Mouse (Mus musculus) lung, postnatal 0 days (tissue): ENCODE data around the gene March11.

Source experiments
- CTCF ChIP-seq: IDR thresholded peaks from 2 replicates; pipeline ENCODE4 v1.5.1; 2016; ENCODE audit warnings: antibody characterized with exemption, mild to moderate bottlenecking
- EP300 ChIP-seq: IDR thresholded peaks from 2 replicates; pipeline ENCODE4 v1.6.1; 2016; ENCODE audit warnings: antibody characterized with exemption, mild to moderate bottlenecking, control low read depth

DNA sequence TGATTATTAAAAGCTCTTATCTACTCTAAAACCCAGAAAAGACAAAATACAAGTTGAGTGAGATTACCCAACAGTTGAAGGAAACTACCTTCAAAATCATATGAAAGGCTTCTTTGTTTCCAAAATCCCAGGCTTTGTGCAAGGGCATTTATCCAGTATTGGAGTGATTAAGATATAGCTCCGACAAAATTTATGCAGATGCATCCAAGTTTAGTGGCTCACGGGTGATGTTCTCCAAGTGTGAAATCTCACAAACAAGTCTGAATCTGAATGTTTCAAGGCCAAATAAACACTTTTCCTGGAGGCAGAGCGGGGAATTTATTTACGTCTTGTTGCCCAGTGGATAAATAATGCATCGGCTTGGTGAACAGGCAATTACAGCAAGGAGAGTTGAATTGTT is 32.2 kb upstream of the March11 start:
- TF ChIP-seq CTCF (no peak), EP300 (no peak)
